ENCODE assay signal across 8 mouse cellular contexts in the genomic region with DNA sequence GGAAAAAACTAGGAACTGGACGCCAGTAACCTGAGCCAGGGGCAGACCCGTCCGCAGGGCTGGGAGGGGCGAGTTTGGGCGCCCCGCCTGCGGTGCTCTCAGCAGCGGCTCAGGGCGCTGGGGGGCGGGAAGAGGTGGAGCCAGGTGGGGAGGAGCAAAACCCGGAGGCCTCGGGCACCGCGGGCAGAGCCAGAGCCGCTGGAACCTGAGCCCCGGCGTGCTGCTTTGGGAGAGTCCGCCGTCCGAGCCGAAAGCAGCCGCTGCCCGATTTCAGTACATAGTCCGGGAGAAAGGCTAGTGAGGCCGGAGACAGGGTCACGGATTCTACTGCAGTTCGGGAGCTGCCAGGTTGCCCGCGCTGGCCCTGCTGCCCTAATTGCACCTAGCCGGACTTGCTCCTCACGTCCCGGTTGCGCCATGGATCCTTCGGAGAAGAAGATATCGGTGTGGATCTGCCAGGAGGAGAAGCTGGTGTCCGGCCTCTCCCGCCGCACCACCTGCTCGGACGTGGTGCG. TPM values are rescaled to one million over a fixed set of nuclear protein-coding genes. Genes with fewer than 3 reads are reported as not detected.
DNase-seq lines count a peak whose midpoint lies in the region; ATAC-seq and TF ChIP-seq lines count a peak whose summit lies in the region.

A gene (plus strand): TSS at position 186 of the 515 bp plus-strand sequence.

- no peaks in the 10 kb centered on the region for H3K79me2 ChIP-seq in liver, adult 2 months (ENCODE audit: control insufficient read depth, insufficient read depth, low read length)

- H3K27ac ChIP-seq in layer of hippocampus, adult 2 months, result no peak within 1 kb of the TSS
- no peak within 1 kb of the TSS for H3K27ac ChIP-seq in intestine, embryonic 15.5 days
- H3K27ac ChIP-seq in liver, adult 2 months (replicated peaks; ENCODE audit: insufficient read depth, low read depth, low read length), result no peak within 1 kb of the TSS
- H3K27ac ChIP-seq in midbrain, embryonic 16.5 days (ENCODE audit: low read length), result no peak within 1 kb of the TSS

- peak within 1 kb of the TSS; percentile 97 for H3K4me2 ChIP-seq in intestine, embryonic 15.5 days (replicated peaks)
- H3K4me2 ChIP-seq in midbrain, embryonic 16.5 days (ENCODE audit: low read length), result peak within 1 kb of the TSS; percentile 67

- TF ChIP-seq POLR2A in liver, adult 2 months (IDR thresholded peaks at IDR 0.05; ENCODE audit: extremely low read depth, insufficient read depth, low read length), result 0 out of 2 replicates have a peak, but pooled peaks have one; percentile 32

- peaks cover 23% of the 10 kb centered on the region for H3K4me1 ChIP-seq in intestine, embryonic 15.5 days (replicated peaks)
- H3K4me1 ChIP-seq in liver, adult 2 months (ENCODE audit: control insufficient read depth, insufficient read depth, low read length), result peaks cover 2% of the 10 kb centered on the region; the same call in 1 of the 2 replicates
- peaks cover 7% of the 10 kb centered on the region for H3K4me1 ChIP-seq in midbrain, embryonic 16.5 days (ENCODE audit: control insufficient read depth, insufficient read depth, low read length)

- 1% methylated on average over 41 of the region's 41 CpGs for WGBS in intestine, embryonic 15.5 days
- WGBS in liver, adult 2 months, result 2% methylated on average over 41 of the region's 41 CpGs
- WGBS in midbrain, embryonic 16.5 days, result under 1% methylated on average over 36 of the region's 41 CpGs

- peak; percentile 97 for ATAC-seq in intestine, embryonic 15.5 days
- peak; percentile 52 for ATAC-seq in midbrain, embryonic 16.5 days

- TF ChIP-seq CTCF in layer of hippocampus, adult 2 months (conservative IDR thresholded peaks at IDR 0.05), result no peak
- no peak for TF ChIP-seq CTCF in liver, adult 2 months (IDR thresholded peaks at IDR 0.05; ENCODE audit: low read depth, low read length)

- no peaks in the 10 kb centered on the region for H3K9me3 ChIP-seq in intestine, embryonic 15.5 days
- no peaks in the 10 kb centered on the region for H3K9me3 ChIP-seq in midbrain, embryonic 16.5 days (replicated peaks; ENCODE audit: control insufficient read depth, low read length, poor library complexity, severe bottlenecking)

- peak; percentile 13 to 14 for DNase-seq in layer of hippocampus, adult 2 months (ENCODE audit: low spot score in 2 of 2)
- DNase-seq in layer of hippocampus, adult 18-20 months (ENCODE audit: low spot score in 2 of 2), result no peak
- peak; percentile 81 for DNase-seq in embryo, embryonic 10.5 days (ENCODE audit: low spot score)
- DNase-seq in gonadal fat pad, adult 2 months (ENCODE audit: low read depth), result peak; percentile 30
- peak; percentile 60 for DNase-seq in liver, adult 2 months (ENCODE audit: extremely low read depth, low read depth, low spot score)
- peak; percentile 81 for DNase-seq in testis, postnatal 14 days (ENCODE audit: low spot score)

- peaks cover 18% of the 10 kb centered on the region for H3K27me3 ChIP-seq in intestine, embryonic 15.5 days (replicated peaks)
- H3K27me3 ChIP-seq in liver, adult 2 months (ENCODE audit: control insufficient read depth, insufficient read depth, low read length), result peaks cover 16% of the 10 kb centered on the region
- H3K27me3 ChIP-seq in midbrain, embryonic 16.5 days (ENCODE audit: control insufficient read depth, insufficient read depth, low read depth, low read length), result peaks cover 34% of the 10 kb centered on the region

- peak within 1 kb of the TSS; percentile 52 for H3K9ac ChIP-seq in intestine, embryonic 15.5 days
- peak within 1 kb of the TSS; percentile 21; the same call in 1 of the 2 replicates for H3K9ac ChIP-seq in liver, adult 2 months (ENCODE audit: low read depth, low read length)
- H3K9ac ChIP-seq in midbrain, embryonic 16.5 days (ENCODE audit: low read depth, low read length), result peak within 1 kb of the TSS; percentile 61

- no peaks in the 10 kb centered on the region for H3K36me3 ChIP-seq in intestine, embryonic 15.5 days
- no peaks in the 10 kb centered on the region for H3K36me3 ChIP-seq in liver, adult 2 months (ENCODE audit: control insufficient read depth, insufficient read depth, low read length)
- no peaks in the 10 kb centered on the region for H3K36me3 ChIP-seq in midbrain, embryonic 16.5 days (ENCODE audit: control insufficient read depth, insufficient read depth, low read length)

- H3K4me3 ChIP-seq in layer of hippocampus, adult 2 months, result peak within 1 kb of the TSS; percentile 47
- H3K4me3 ChIP-seq in intestine, embryonic 15.5 days (replicated peaks), result peak within 1 kb of the TSS; percentile 52
- H3K4me3 ChIP-seq in liver, adult 2 months (ENCODE audit: insufficient read depth, low read depth, low read length), result peak within 1 kb of the TSS; percentile 58; the same call in 1 of the 2 replicates
- peak within 1 kb of the TSS; percentile 44 for H3K4me3 ChIP-seq in midbrain, embryonic 16.5 days (ENCODE audit: low read depth, low read length)

RNA-seq across cellular contexts. Expression of the gene that starts here (rescaled TPM):
- 1 to 10 TPM in 1 of 2 experiments, under 1 TPM in 1; 0.96 to 1.0 TPM for total RNA-seq in layer of hippocampus, adult 2 months (2021)
- under 1 TPM; 0.38 to 0.52 TPM for total RNA-seq in layer of hippocampus, adult 18-20 months (2021)
- 2.9 and 3.3 TPM in 2 replicates for polyA plus RNA-seq in gonadal fat pad, adult 2 months (2012; rRNA removed)
- 2.5 and 2.6 TPM in 2 replicates for polyA plus RNA-seq in intestine, embryonic 15.5 days (2015; fragmentation: Nextera tagmentation; extraction: Ambion mirVana)
- total RNA-seq in liver, adult 2 months (2014; rRNA removed), result under 0.01 and 0.07 TPM in 2 replicates
- 0.02 and 0.05 TPM in 2 replicates for polyA plus RNA-seq in liver, adult 2 months (2012; rRNA removed)
- 2.7 and 4.2 TPM in 2 replicates for polyA plus RNA-seq in midbrain, embryonic 16.5 days (2015; fragmentation: Nextera tagmentation; extraction: Ambion mirVana)

Comparison
In these comparisons a context has a peak if more than half of its experiments do, and no peak if none do; other contexts are left out.
1. DNase-seq: peak in layer of hippocampus, adult 2 months (2 of 2), embryo, embryonic 10.5 days (single experiment), gonadal fat pad, adult 2 months (single experiment) and testis, postnatal 14 days (single experiment); none in layer of hippocampus, adult 18-20 months (0 of 2).
2. Peak in DNase-seq, H3K4me3 ChIP-seq and H3K9ac ChIP-seq in liver, adult 2 months; RNA of the gene not detected or under 1 TPM.
3. Peak in every context shown above with its lines, with median percentiles within 50 percentile points of each other: H3K4me3 ChIP-seq and H3K9ac ChIP-seq.